Mouse (Mus musculus) gastrocnemius, postnatal 25 days (tissue): ENCODE results near the gene Smc3. TPM values are rescaled to one million over a fixed set of nuclear protein-coding genes. Genes with fewer than 3 reads are reported as not detected.

Source experiments
- total RNA-seq, 2 experiments: library from RNA; stranded (reverse); gene quantifications; 1 replicate in 1 of 2; 2 replicates in 1 of 2; pipeline ENCODE4 v1.2.3; 2021

Smc3 gene
- total RNA-seq, 2 experiments from 2014 or later, result 13.9 to 16.0 TPM

Other genes with a start within 250 kb of the Smc3 start
- not detected for gene Gm10197, start 228.6 kb upstream of the Smc3 start, total RNA-seq
- 10 to 100 TPM; 21.6 to 22.3 TPM for gene Smndc1, start 209.8 kb upstream of the Smc3 start, total RNA-seq
- 1 to 10 TPM; 1.7 to 1.8 TPM for gene Dusp5, start 71.3 kb upstream of the Smc3 start, total RNA-seq
- 10 to 100 TPM; 42.5 to 67.6 TPM for gene Nutf2-ps1, start 11.3 kb upstream of the Smc3 start, total RNA-seq
- gene Rbm20, start 76.9 kb downstream of the Smc3 start, total RNA-seq, result 10 to 100 TPM; 51.0 to 79.9 TPM